Comparison of ENCODE assay signal across 9 mouse cellular contexts in genomic region chr4:32560724-32561554, GRCm38 (mm10). TPM values are rescaled to one million over a fixed set of nuclear protein-coding genes. Genes with fewer than 3 reads are reported as not detected.
DNase-seq lines count a peak whose midpoint lies in the region; ATAC-seq and TF ChIP-seq lines count a peak whose summit lies in the region.
"Had no signal": no experiment of that assay in that cellular context is flagged by ENCODE, and none has a peak within 500 bp of the region (broad histone marks: within the 10 kb centered on the region; RNA-seq: fewer than 3 reads in every experiment).

No protein-coding gene starts in this region.

- ATAC-seq in heart, embryonic 12.5 days (ENCODE audit: insufficient number of reproducible peaks, low FRiP score), result no peak
- ATAC-seq in CD4-positive, CD25-positive, alpha-beta regulatory T cell, adult 4 months, result peak; percentile 30
- no peak for ATAC-seq in liver, embryonic 13.5 days (ENCODE audit: low read depth)
- no peak for ATAC-seq in intestine, embryonic 16.5 days

- no peak overlapping the region for H3K4me2 ChIP-seq in heart, embryonic 12.5 days
- H3K4me2 ChIP-seq in liver, embryonic 13.5 days, result no peak overlapping the region
- no peak overlapping the region for H3K4me2 ChIP-seq in intestine, embryonic 16.5 days (ENCODE audit: low read depth, low read length)

- TF ChIP-seq POLR2A in cortical plate, adult 2 months (IDR thresholded peaks at IDR 0.05; ENCODE audit: extremely low read depth, insufficient read depth, low read length), result no peak

- WGBS in heart, embryonic 12.5 days, result 51% methylated on average over 8 of the region's 8 CpGs
- WGBS in liver, embryonic 13.5 days (ENCODE audit: insufficient replicate concordance), result 60% methylated on average over 8 of the region's 8 CpGs
- 55% methylated on average over 8 of the region's 8 CpGs for WGBS in intestine, embryonic 16.5 days

- no peak overlapping the region for H3K4me3 ChIP-seq in heart, embryonic 12.5 days
- H3K4me3 ChIP-seq in cortical plate, adult 2 months (ENCODE audit: insufficient read depth, low read length), result no peak overlapping the region
- no peak overlapping the region for H3K4me3 ChIP-seq in liver, embryonic 13.5 days (replicated peaks)
- H3K4me3 ChIP-seq in intestine, embryonic 16.5 days (ENCODE audit: low read length), result no peak overlapping the region

- no peak for DNase-seq in heart, postnatal 4 days
- DNase-seq in liver, embryonic 13.5 days, result no peak
- peak; percentile 52 for DNase-seq in testis, postnatal 14 days (ENCODE audit: low spot score)
- DNase-seq in frontal cortex, postnatal 14 days (ENCODE audit: low spot score in 2 of 2), result no peak

- TF ChIP-seq CTCF in cortical plate, adult 2 months (IDR thresholded peaks at IDR 0.05; ENCODE audit: extremely low read depth, insufficient read depth, low read length), result peak; percentile 37

- H3K4me1 ChIP-seq in heart, embryonic 12.5 days (replicated peaks), result peaks cover 20% of the 10 kb centered on the region
- no peaks in the 10 kb centered on the region for H3K4me1 ChIP-seq in cortical plate, adult 2 months (ENCODE audit: control insufficient read depth, insufficient read depth, low read length)
- peaks cover 22% of the 10 kb centered on the region for H3K4me1 ChIP-seq in liver, embryonic 13.5 days (replicated peaks)
- H3K4me1 ChIP-seq in intestine, embryonic 16.5 days (ENCODE audit: control insufficient read depth, insufficient read depth, low read length), result no peaks in the 10 kb centered on the region; the same call in 1 of the 2 replicates

- H3K9me3 ChIP-seq in heart, embryonic 12.5 days (replicated peaks), result no peaks in the 10 kb centered on the region
- no peaks in the 10 kb centered on the region for H3K9me3 ChIP-seq in liver, embryonic 13.5 days (replicated peaks)
- no peaks in the 10 kb centered on the region for H3K9me3 ChIP-seq in intestine, embryonic 16.5 days (ENCODE audit: control insufficient read depth, low read length)

- H3K9ac ChIP-seq in heart, embryonic 12.5 days, result no peak overlapping the region
- no peak overlapping the region for H3K9ac ChIP-seq in liver, embryonic 13.5 days
- no peak overlapping the region for H3K9ac ChIP-seq in intestine, embryonic 16.5 days (ENCODE audit: low read depth, low read length)

- H3K27ac ChIP-seq in heart, embryonic 12.5 days (ENCODE audit: poor library complexity, severe bottlenecking), result 0 out of 2 replicates have a peak overlapping the region, but pooled peaks have one; percentile 2
- 0 out of 2 replicates have a peak overlapping the region, but pooled peaks have one; percentile 8 for H3K27ac ChIP-seq in cortical plate, adult 2 months (ENCODE audit: insufficient read depth, low read length)
- H3K27ac ChIP-seq in liver, embryonic 13.5 days, result peak overlapping the region; percentile 55
- no peak overlapping the region for H3K27ac ChIP-seq in intestine, embryonic 16.5 days (ENCODE audit: low read length)

- no peaks in the 10 kb centered on the region for H3K27me3 ChIP-seq in heart, embryonic 12.5 days (replicated peaks)
- H3K27me3 ChIP-seq in liver, embryonic 13.5 days, result no peaks in the 10 kb centered on the region
- H3K27me3 ChIP-seq in intestine, embryonic 16.5 days (replicated peaks; ENCODE audit: control insufficient read depth, insufficient read depth, low read length), result no peaks in the 10 kb centered on the region

- peaks cover 29% of the 10 kb centered on the region for H3K36me3 ChIP-seq in heart, embryonic 12.5 days
- peaks cover 4% of the 10 kb centered on the region; the same call in 1 of the 2 replicates for H3K36me3 ChIP-seq in liver, embryonic 13.5 days
- H3K36me3 ChIP-seq in intestine, embryonic 16.5 days (ENCODE audit: control insufficient read depth, insufficient read depth, low read length), result no peaks in the 10 kb centered on the region

RNA-seq across cellular contexts. Expression of gene Gja10, which starts 41.6 kb away (rescaled TPM):
- polyA plus RNA-seq in heart, embryonic 12.5 days (2016; fragmentation: Nextera tagmentation; extraction: Ambion mirVana), result not detected in 2 replicates
- not detected for total RNA-seq in heart, postnatal 4 days (2021)
- polyA plus RNA-seq in CD4-positive, CD25-positive, alpha-beta regulatory T cell, adult 4 months (2017; shearing (Covaris generic)), result under 1 TPM in 1 of 2 experiments, not detected in 1; 0.33 TPM
- not detected in 2 replicates for polyA plus RNA-seq in cortical plate, adult 2 months (2012; rRNA removed)
- polyA plus RNA-seq in liver, embryonic 13.5 days (2015; fragmentation: Nextera tagmentation; extraction: Ambion mirVana), result 0.08 TPM in 1 of 2 replicates, not detected in the other
- polyA plus RNA-seq in intestine, embryonic 16.5 days (2015; fragmentation: Nextera tagmentation; extraction: Ambion mirVana), result not detected in 2 replicates
- polyA plus RNA-seq: large intestine, adult 2 months had no signal

RNA-seq across cellular contexts. Expression of gene Casp8ap2, which starts 54.3 kb away (rescaled TPM):
- polyA plus RNA-seq in heart, embryonic 12.5 days (2016; fragmentation: Nextera tagmentation; extraction: Ambion mirVana), result 31.5 and 39.5 TPM in 2 replicates
- total RNA-seq in heart, postnatal 4 days (2021), result 10 to 100 TPM; 10.5 to 11.9 TPM
- 10 to 100 TPM; 38.5 to 46.1 TPM for polyA plus RNA-seq in CD4-positive, CD25-positive, alpha-beta regulatory T cell, adult 4 months (2017; shearing (Covaris generic))
- 4.3 and 5.2 TPM in 2 replicates for polyA plus RNA-seq in cortical plate, adult 2 months (2012; rRNA removed)
- polyA plus RNA-seq in liver, embryonic 13.5 days (2015; fragmentation: Nextera tagmentation; extraction: Ambion mirVana), result 37.9 and 42.7 TPM in 2 replicates
- 30.9 and 37.3 TPM in 2 replicates for polyA plus RNA-seq in intestine, embryonic 16.5 days (2015; fragmentation: Nextera tagmentation; extraction: Ambion mirVana)
